ENCODE assay signal across 11 mouse cellular contexts in the genomic region with DNA sequence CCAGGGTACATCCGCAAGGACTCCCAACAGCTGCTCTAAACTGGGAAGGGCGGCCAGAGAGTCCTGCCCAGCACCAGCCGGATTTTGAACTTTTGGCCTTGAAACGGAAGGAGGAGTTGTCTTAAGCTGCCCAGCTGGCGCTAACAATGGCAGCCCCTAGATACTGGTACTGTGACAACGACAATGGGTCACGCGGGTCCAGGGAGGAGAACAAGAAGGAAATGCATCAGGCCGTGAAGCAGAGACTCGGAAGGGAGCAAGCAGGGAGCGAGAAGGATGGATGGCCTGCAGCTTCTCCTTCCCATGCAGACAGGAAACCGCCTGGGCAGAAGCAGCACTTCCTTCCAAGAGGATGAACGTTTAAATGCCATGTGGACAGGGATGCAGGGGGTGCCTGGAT. TPM values are rescaled to one million over a fixed set of nuclear protein-coding genes. Genes with fewer than 3 reads are reported as not detected.
DNase-seq lines count a peak whose midpoint lies in the region; ATAC-seq and TF ChIP-seq lines count a peak whose summit lies in the region.
"Had no signal": no experiment of that assay in that cellular context is flagged by ENCODE, and none has a peak within 500 bp of the region (broad histone marks: within the 10 kb centered on the region; RNA-seq: fewer than 3 reads in every experiment).

No protein-coding gene starts in this region.

- DNase-seq in gastrocnemius, adult 2 months = peak; percentile 39
- DNase-seq in gastrocnemius, postnatal 14 days = no peak
- DNase-seq in midbrain, embryonic 11.5 days (ENCODE audit: low spot score, missing footprints) = peak; percentile 82
- DNase-seq in midbrain, postnatal 0 days (ENCODE audit: low spot score) = no peak
- DNase-seq in kidney, postnatal 10 days = peak; percentile 68
- DNase-seq in lung, postnatal 36 days = peak; percentile 81
- no peak for DNase-seq in frontal cortex, adult 2 months (ENCODE audit: extremely low spot score in 1 of 2, low spot score in 1 of 2)
- DNase-seq: cerebellum, adult 9-10 months had no signal

- H3K9me3 ChIP-seq in midbrain, embryonic 11.5 days (ENCODE audit: control insufficient read depth, low read length) = no peaks in the 10 kb centered on the region
- no peaks in the 10 kb centered on the region for H3K9me3 ChIP-seq in midbrain, postnatal 0 days (ENCODE audit: low read length)
- H3K9me3 ChIP-seq in hindbrain, embryonic 12.5 days (replicated peaks) = no peaks in the 10 kb centered on the region
- H3K9me3 ChIP-seq: embryonic facial prominence, embryonic 15.5 days; intestine, embryonic 15.5 days had no signal

- H3K4me2 ChIP-seq in midbrain, embryonic 11.5 days = no peak overlapping the region
- no peak overlapping the region for H3K4me2 ChIP-seq in midbrain, postnatal 0 days (ENCODE audit: low read depth, low read length, poor library complexity, severe bottlenecking)
- H3K4me2 ChIP-seq in hindbrain, embryonic 12.5 days (replicated peaks) = no peak overlapping the region
- H3K4me2 ChIP-seq: embryonic facial prominence, embryonic 15.5 days; intestine, embryonic 15.5 days had no signal

- no peak overlapping the region for H3K4me3 ChIP-seq in gastrocnemius, adult 2 months
- H3K4me3 ChIP-seq in midbrain, embryonic 11.5 days (ENCODE audit: low read depth, low read length) = no peak overlapping the region
- no peak overlapping the region for H3K4me3 ChIP-seq in midbrain, postnatal 0 days (ENCODE audit: low read depth, low read length)
- no peak overlapping the region for H3K4me3 ChIP-seq in hindbrain, embryonic 12.5 days
- H3K4me3 ChIP-seq: embryonic facial prominence, embryonic 15.5 days; intestine, embryonic 15.5 days had no signal

- no peak overlapping the region for H3K9ac ChIP-seq in midbrain, embryonic 11.5 days (ENCODE audit: low read length)
- H3K9ac ChIP-seq in midbrain, postnatal 0 days (replicated peaks; ENCODE audit: low read length, poor library complexity, severe bottlenecking) = no peak overlapping the region
- no peak overlapping the region for H3K9ac ChIP-seq in hindbrain, embryonic 12.5 days
- H3K9ac ChIP-seq: embryonic facial prominence, embryonic 15.5 days; intestine, embryonic 15.5 days had no signal

- intact Hi-C loops in gastrocnemius, adult 2 months (cut with DNase I) = no loop called here
- intact Hi-C loops in gastrocnemius, postnatal 14 days (cut with DNase I; ENCODE audit: low total_unique reads) = no loop called here

- WGBS in midbrain, embryonic 11.5 days = 45% methylated on average over 13 of the region's 13 CpGs
- WGBS in midbrain, postnatal 0 days = 51% methylated on average over 13 of the region's 13 CpGs
- WGBS in hindbrain, embryonic 12.5 days = 48% methylated on average over 13 of the region's 13 CpGs

- no peak for TF ChIP-seq CTCF in gastrocnemius, adult 2 months (IDR thresholded peaks at IDR 0.05)
- no peak for TF ChIP-seq CTCF in midbrain, postnatal 0 days (IDR thresholded peaks at IDR 0.05)

- H3K4me1 ChIP-seq in midbrain, embryonic 11.5 days (ENCODE audit: control insufficient read depth, insufficient read depth, low read length) = peaks cover 6% of the 10 kb centered on the region; the same call in 1 of the 2 replicates
- H3K4me1 ChIP-seq in midbrain, postnatal 0 days (ENCODE audit: insufficient read depth, low read length) = no peaks in the 10 kb centered on the region; the same call in 1 of the 2 replicates
- peaks cover 25% of the 10 kb centered on the region for H3K4me1 ChIP-seq in hindbrain, embryonic 12.5 days

- ATAC-seq in midbrain, embryonic 11.5 days (ENCODE audit: low FRiP score) = no peak
- ATAC-seq in midbrain, postnatal 0 days (ENCODE audit: low FRiP score) = no peak
- ATAC-seq in hindbrain, embryonic 12.5 days (ENCODE audit: low FRiP score) = no peak
- ATAC-seq: intestine, embryonic 15.5 days had no signal

- no peaks in the 10 kb centered on the region for H3K27me3 ChIP-seq in midbrain, embryonic 11.5 days (ENCODE audit: control insufficient read depth, insufficient read depth, low read length)
- H3K27me3 ChIP-seq in midbrain, postnatal 0 days (ENCODE audit: insufficient read depth, low read length) = no peaks in the 10 kb centered on the region
- peaks cover 21% of the 10 kb centered on the region for H3K27me3 ChIP-seq in hindbrain, embryonic 12.5 days
- H3K27me3 ChIP-seq: intestine, embryonic 15.5 days had no signal

- no peaks in the 10 kb centered on the region for H3K36me3 ChIP-seq in midbrain, embryonic 11.5 days (ENCODE audit: control insufficient read depth, insufficient read depth, low read length)
- H3K36me3 ChIP-seq in midbrain, postnatal 0 days (ENCODE audit: insufficient read depth, low read length) = no peaks in the 10 kb centered on the region
- H3K36me3 ChIP-seq in hindbrain, embryonic 12.5 days = no peaks in the 10 kb centered on the region
- H3K36me3 ChIP-seq: embryonic facial prominence, embryonic 15.5 days; intestine, embryonic 15.5 days had no signal

- no peak overlapping the region; the same call in none of the 2 replicates for H3K27ac ChIP-seq in gastrocnemius, adult 2 months
- no peak overlapping the region for H3K27ac ChIP-seq in midbrain, embryonic 11.5 days (ENCODE audit: low read depth, low read length)
- no peak overlapping the region for H3K27ac ChIP-seq in midbrain, postnatal 0 days (ENCODE audit: low read depth, low read length)
- H3K27ac ChIP-seq in hindbrain, embryonic 12.5 days = no peak overlapping the region
- H3K27ac ChIP-seq: embryonic facial prominence, embryonic 15.5 days had no signal

RNA-seq across cellular contexts. Expression of a gene that starts 14.2 kb away (rescaled TPM):
- 10 to 100 TPM in 1 of 2 experiments, 1 to 10 TPM in 1; 1.7 to 10.1 TPM for total RNA-seq in gastrocnemius, adult 2 months (2021)
- 1 to 10 TPM; 2.9 to 3.7 TPM for total RNA-seq in gastrocnemius, postnatal 14 days (2021)
- polyA plus RNA-seq in midbrain, embryonic 11.5 days (2014; fragmentation: Nextera tagmentation; extraction: Ambion mirVana) = 5.5 and 5.9 TPM in 2 replicates
- 7.3 and 8.5 TPM in 2 replicates for total RNA-seq in midbrain, postnatal 0 days (2014; rRNA removed)
- 4.4 and 4.9 TPM in 2 replicates for polyA plus RNA-seq in midbrain, postnatal 0 days (2015; fragmentation: Nextera tagmentation; extraction: Ambion mirVana)
- polyA plus RNA-seq in frontal cortex, adult 2 months (2012; rRNA removed) = 4.5 and 5.8 TPM in 2 replicates
- polyA plus RNA-seq in hindbrain, embryonic 12.5 days (2016; fragmentation: Nextera tagmentation; extraction: Ambion mirVana) = 10.4 and 11.8 TPM in 2 replicates

RNA-seq across cellular contexts. Expression of a gene that starts 30.5 kb away (rescaled TPM):
- 10 to 100 TPM; 17.2 to 18.0 TPM for total RNA-seq in gastrocnemius, adult 2 months (2021)
- total RNA-seq in gastrocnemius, postnatal 14 days (2021) = 10 to 100 TPM; 15.6 to 17.1 TPM
- polyA plus RNA-seq in midbrain, embryonic 11.5 days (2014; fragmentation: Nextera tagmentation; extraction: Ambion mirVana) = 40.2 and 42.7 TPM in 2 replicates
- total RNA-seq in midbrain, postnatal 0 days (2014; rRNA removed) = 62.0 and 72.2 TPM in 2 replicates
- 55.0 and 61.8 TPM in 2 replicates for polyA plus RNA-seq in midbrain, postnatal 0 days (2015; fragmentation: Nextera tagmentation; extraction: Ambion mirVana)
- polyA plus RNA-seq in frontal cortex, adult 2 months (2012; rRNA removed) = 69.6 and 74.3 TPM in 2 replicates
- polyA plus RNA-seq in hindbrain, embryonic 12.5 days (2016; fragmentation: Nextera tagmentation; extraction: Ambion mirVana) = 41.8 and 46.7 TPM in 2 replicates

Comparison
In these comparisons a context has a peak if more than half of its experiments do, and no peak if none do; other contexts are left out.
1. DNase-seq: peak in gastrocnemius, adult 2 months (single experiment), midbrain, embryonic 11.5 days (single experiment), kidney, postnatal 10 days (single experiment) and lung, postnatal 36 days (single experiment); none in gastrocnemius, postnatal 14 days (single experiment), midbrain, postnatal 0 days (single experiment) and frontal cortex, adult 2 months (0 of 2).